ENCODE assay signal across 10 mouse cellular contexts in the genomic region with DNA sequence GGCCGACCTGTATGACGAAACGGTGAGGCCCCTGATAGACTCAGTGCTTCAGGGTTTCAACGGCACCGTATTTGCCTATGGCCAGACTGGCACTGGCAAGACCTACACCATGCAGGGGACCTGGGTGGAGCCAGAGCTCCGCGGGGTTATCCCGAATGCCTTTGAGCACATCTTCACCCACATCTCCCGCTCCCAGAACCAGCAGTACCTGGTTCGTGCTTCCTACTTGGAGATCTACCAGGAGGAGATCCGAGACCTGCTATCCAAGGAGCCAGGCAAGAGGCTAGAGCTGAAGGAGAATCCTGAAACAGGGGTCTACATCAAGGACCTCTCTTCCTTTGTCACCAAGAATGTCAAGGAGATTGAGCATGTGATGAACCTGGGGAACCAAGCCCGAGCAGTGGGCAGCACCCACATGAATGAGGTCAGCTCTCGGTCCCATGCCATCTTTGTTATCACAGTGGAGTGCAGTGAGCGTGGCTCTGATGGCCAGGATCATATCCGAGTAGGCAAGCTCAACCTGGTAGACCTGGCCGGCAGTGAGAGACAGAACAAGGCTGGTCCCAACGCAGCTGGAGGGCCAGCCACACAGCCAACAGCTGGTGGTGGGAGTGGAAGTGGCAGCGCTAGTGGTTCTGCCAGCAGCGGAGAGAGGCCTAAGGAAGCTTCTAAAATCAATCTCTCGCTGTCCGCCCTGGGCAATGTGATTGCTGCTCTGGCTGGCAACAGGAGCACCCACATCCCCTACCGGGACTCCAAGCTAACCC. TPM values are rescaled to one million over a fixed set of nuclear protein-coding genes. Genes with fewer than 3 reads are reported as not detected.
DNase-seq lines count a peak whose midpoint lies in the region; ATAC-seq lines count a peak whose summit lies in the region.
"Had no signal": no experiment of that assay in that cellular context is flagged by ENCODE, and none has a peak within 500 bp of the region (broad histone marks: within the 10 kb centered on the region; RNA-seq: fewer than 3 reads in every experiment).

No protein-coding gene starts in this region.

- WGBS in limb, embryonic 15.5 days: 63% methylated on average over 22 of the region's 22 CpGs
- 63% methylated on average over 22 of the region's 22 CpGs for WGBS in stomach, embryonic 16.5 days

- H3K27ac ChIP-seq in limb, embryonic 15.5 days: no peak overlapping the region
- no peak overlapping the region for H3K27ac ChIP-seq in stomach, embryonic 16.5 days (ENCODE audit: low read length)

- no peaks in the 10 kb centered on the region; the same call in none of the 2 replicates for H3K9me3 ChIP-seq in megakaryocyte, embryonic 14.5 days
- no peaks in the 10 kb centered on the region for H3K9me3 ChIP-seq in limb, embryonic 15.5 days
- no peaks in the 10 kb centered on the region for H3K9me3 ChIP-seq in stomach, embryonic 16.5 days (replicated peaks; ENCODE audit: control insufficient read depth, low read length)

- H3K27me3 ChIP-seq in megakaryocyte, embryonic 14.5 days (replicated peaks): peaks cover 3% of the 10 kb centered on the region
- H3K27me3 ChIP-seq in limb, embryonic 15.5 days: no peaks in the 10 kb centered on the region
- H3K27me3 ChIP-seq in stomach, embryonic 16.5 days (ENCODE audit: control insufficient read depth, insufficient read depth, low read length): no peaks in the 10 kb centered on the region

- ATAC-seq in megakaryocyte, adult 5-6 weeks (ENCODE audit: poor library complexity, severe bottlenecking): no peak
- ATAC-seq in limb, embryonic 15.5 days (ENCODE audit: insufficient number of reproducible peaks, low FRiP score, low TSS enrichment, low read depth): no peak
- ATAC-seq in stomach, embryonic 16.5 days (ENCODE audit: insufficient read depth, low FRiP score): no peak

- peak overlapping the region; percentile 91 for H3K4me2 ChIP-seq in limb, embryonic 15.5 days
- peak overlapping the region; percentile 91 for H3K4me2 ChIP-seq in stomach, embryonic 16.5 days (ENCODE audit: low read depth, low read length)

- H3K36me3 ChIP-seq in megakaryocyte, embryonic 14.5 days (replicated peaks; ENCODE audit: low read length): peaks cover 38% of the 10 kb centered on the region
- peaks cover 13% of the 10 kb centered on the region for H3K36me3 ChIP-seq in limb, embryonic 15.5 days
- peaks cover 6% of the 10 kb centered on the region; the same call in 1 of the 2 replicates for H3K36me3 ChIP-seq in stomach, embryonic 16.5 days (ENCODE audit: control insufficient read depth, insufficient read depth, low read length)

- H3K4me3 ChIP-seq in megakaryocyte, embryonic 14.5 days (replicated peaks): peak overlapping the region; percentile 94
- peak overlapping the region; percentile 78 for H3K4me3 ChIP-seq in limb, embryonic 15.5 days
- H3K4me3 ChIP-seq in stomach, embryonic 16.5 days (replicated peaks; ENCODE audit: low read length): peak overlapping the region; percentile 87

- DNase-seq in cerebellum, postnatal 10 days: peak; percentile 24 to 26
- DNase-seq in cerebellum, adult 11 months: no peak
- no peak for DNase-seq in frontal cortex, adult 2 months (ENCODE audit: extremely low spot score in 1 of 2, low spot score in 1 of 2)
- no peak for DNase-seq in kidney, adult 9 months
- DNase-seq: B cell, adult 2 months; kidney, adult 11 months had no signal

- H3K9ac ChIP-seq in limb, embryonic 15.5 days: peak overlapping the region; percentile 58; the same call in 1 of the 2 replicates
- H3K9ac ChIP-seq in stomach, embryonic 16.5 days (ENCODE audit: low read length): peak overlapping the region; percentile 88

- peaks cover 58% of the 10 kb centered on the region for H3K4me1 ChIP-seq in megakaryocyte, embryonic 14.5 days
- H3K4me1 ChIP-seq in limb, embryonic 15.5 days: peaks cover 36% of the 10 kb centered on the region
- H3K4me1 ChIP-seq in stomach, embryonic 16.5 days (ENCODE audit: control insufficient read depth, insufficient read depth, low read length): peaks cover 32% of the 10 kb centered on the region

RNA-seq across cellular contexts. Expression of a gene that starts 1.4 kb away (rescaled TPM):
- 1.3 and 2.8 TPM in 2 replicates for polyA plus RNA-seq in megakaryocyte, embryonic 14.5 days (2012; ENCODE audit: insufficient read depth, low replicate concordance)
- 1.8 and 2.5 TPM in 2 replicates for total RNA-seq in megakaryocyte, adult 5-6 weeks (2015)
- total RNA-seq in megakaryocyte, adult 5-6 weeks (2017): 1.8 and 1.9 TPM in 2 replicates
- 9.8 and 12.5 TPM in 2 replicates for polyA plus RNA-seq in limb, embryonic 15.5 days (2015; fragmentation: Nextera tagmentation; extraction: Ambion mirVana)
- 8.1 and 8.6 TPM in 2 replicates for polyA plus RNA-seq in stomach, embryonic 16.5 days (2015; fragmentation: Nextera tagmentation; extraction: Ambion mirVana)
- polyA plus RNA-seq in frontal cortex, adult 2 months (2012; rRNA removed): 112 and 120 TPM in 2 replicates

RNA-seq across cellular contexts. Expression of a gene that starts 56.6 kb away (rescaled TPM):
- 44.4 and 62.1 TPM in 2 replicates for polyA plus RNA-seq in megakaryocyte, embryonic 14.5 days (2012; ENCODE audit: insufficient read depth, low replicate concordance)
- total RNA-seq in megakaryocyte, adult 5-6 weeks (2015): 68.7 and 74.6 TPM in 2 replicates
- 94.9 and 96.9 TPM in 2 replicates for total RNA-seq in megakaryocyte, adult 5-6 weeks (2017)
- polyA plus RNA-seq in limb, embryonic 15.5 days (2015; fragmentation: Nextera tagmentation; extraction: Ambion mirVana): 91.3 and 98.3 TPM in 2 replicates
- 76.5 and 76.8 TPM in 2 replicates for polyA plus RNA-seq in stomach, embryonic 16.5 days (2015; fragmentation: Nextera tagmentation; extraction: Ambion mirVana)
- polyA plus RNA-seq in frontal cortex, adult 2 months (2012; rRNA removed): 96.3 and 105 TPM in 2 replicates

Comparison
In these comparisons a context has a peak if more than half of its experiments do, and no peak if none do; other contexts are left out.
1. DNase-seq: peak in cerebellum, postnatal 10 days (2 of 2); none in cerebellum, adult 11 months (single experiment), frontal cortex, adult 2 months (0 of 2) and kidney, adult 9 months (single experiment).
2. Peak in every context shown above with its lines, with median percentiles within 50 percentile points of each other: H3K4me3 ChIP-seq.